8 mouse cellular contexts compared by ENCODE assay signal in genomic region chr11:102556031-102556715, GRCm38 (mm10). TPM values are rescaled to one million over a fixed set of nuclear protein-coding genes. Genes with fewer than 3 reads are reported as not detected.
DNase-seq lines count a peak whose midpoint lies in the region; ATAC-seq and TF ChIP-seq lines count a peak whose summit lies in the region.

Gene Gpatch8 (minus strand): TSS chr11:102556392.

- under 1% methylated on average over 46 of the region's 55 CpGs for WGBS in forebrain, embryonic 16.5 days
- WGBS in lung, embryonic 14.5 days: under 1% methylated on average over 45 of the region's 55 CpGs
- under 1% methylated on average over 55 of the region's 55 CpGs for whole genome bisulfite sequencing in olfactory bulb, adult 2 months
- WGBS in thymus, adult 2 months: under 1% methylated on average over 50 of the region's 55 CpGs

- peaks cover 26% of the 10 kb centered on the region for H3K4me1 ChIP-seq in G1E (ENCODE audit: insufficient read depth, low read depth, low read length)
- H3K4me1 ChIP-seq in forebrain, embryonic 16.5 days (replicated peaks; ENCODE audit: control insufficient read depth, insufficient read depth, low read length): peaks cover 24% of the 10 kb centered on the region
- peaks cover 10% of the 10 kb centered on the region; the same call in 1 of the 2 replicates for H3K4me1 ChIP-seq in lung, embryonic 14.5 days (ENCODE audit: insufficient read depth)
- peaks cover 4% of the 10 kb centered on the region; the same call in 1 of the 2 replicates for H3K4me1 ChIP-seq in olfactory bulb, adult 2 months (ENCODE audit: control insufficient read depth, insufficient read depth, low read length)
- H3K4me1 ChIP-seq in thymus, adult 2 months (replicated peaks; ENCODE audit: control insufficient read depth, insufficient read depth, low read length): peaks cover 4% of the 10 kb centered on the region

- H3K9ac ChIP-seq in forebrain, embryonic 16.5 days (replicated peaks; ENCODE audit: low read depth, low read length): peak within 1 kb of the TSS; percentile 95
- H3K9ac ChIP-seq in lung, embryonic 14.5 days: peak within 1 kb of the TSS; percentile 98

- TF ChIP-seq POLR2A in olfactory bulb, adult 2 months (IDR thresholded peaks at IDR 0.05; ENCODE audit: insufficient read depth, low read depth, low read length): peak; percentile 77
- peak; percentile 69 for TF ChIP-seq POLR2A in thymus, adult 2 months (IDR thresholded peaks at IDR 0.05; ENCODE audit: control insufficient read depth, extremely low read depth, insufficient read depth, low read length, poor library complexity)

- intact Hi-C loops in heart, postnatal 36 days (cut with DNase I): loop anchor here (5.0 to 10.0 kb wide), 3 partner anchors 49 to 1989 kb away; partner anchors contain the start of gene Ubtf

- peak within 1 kb of the TSS; percentile 92 for H3K4me2 ChIP-seq in forebrain, embryonic 16.5 days (ENCODE audit: low read length)
- H3K4me2 ChIP-seq in lung, embryonic 14.5 days: peak within 1 kb of the TSS; percentile 90

- peaks cover 14% of the 10 kb centered on the region for H3K36me3 ChIP-seq in G1E (replicated peaks)
- H3K36me3 ChIP-seq in forebrain, embryonic 16.5 days (ENCODE audit: control insufficient read depth, insufficient read depth): no peaks in the 10 kb centered on the region
- H3K36me3 ChIP-seq in lung, embryonic 14.5 days (ENCODE audit: insufficient read depth): no peaks in the 10 kb centered on the region
- no peaks in the 10 kb centered on the region for H3K36me3 ChIP-seq in thymus, adult 2 months (ENCODE audit: control insufficient read depth, insufficient read depth, low read length)

- peak within 1 kb of the TSS; percentile 94 for H3K4me3 ChIP-seq in G1E (ENCODE audit: low read depth, low read length)
- peak within 1 kb of the TSS; percentile 62 for H3K4me3 ChIP-seq in forebrain, embryonic 16.5 days (replicated peaks; ENCODE audit: low read length)
- peak within 1 kb of the TSS; percentile 95 for H3K4me3 ChIP-seq in layer of hippocampus, adult 2 months
- peak within 1 kb of the TSS; percentile 98 for H3K4me3 ChIP-seq in lung, embryonic 14.5 days (ENCODE audit: low read depth, low read length)
- H3K4me3 ChIP-seq in olfactory bulb, adult 2 months (ENCODE audit: insufficient read depth, low read depth, low read length): peak within 1 kb of the TSS; percentile 76
- peak within 1 kb of the TSS; percentile 87 for H3K4me3 ChIP-seq in thymus, adult 2 months (ENCODE audit: control insufficient read depth, insufficient read depth, low read length)

- peak; percentile 89 for DNase-seq in G1E (ENCODE audit: low spot score)
- peak; percentile 92 to 95 for DNase-seq in cerebellum, adult 18-20 months
- DNase-seq in heart, postnatal 36 days: peak; percentile 92 to 96
- peak; percentile 95 to 96 for DNase-seq in layer of hippocampus, adult 2 months (ENCODE audit: low spot score in 2 of 2)
- DNase-seq in lung, embryonic 14.5 days: peak; percentile 99
- peak; percentile 86 for DNase-seq in thymus, adult 2 months

- peak within 1 kb of the TSS; percentile 96 for H3K27ac ChIP-seq in forebrain, embryonic 16.5 days (ENCODE audit: low read length)
- peak within 1 kb of the TSS; percentile 97 for H3K27ac ChIP-seq in layer of hippocampus, adult 2 months
- peak within 1 kb of the TSS; percentile 94 for H3K27ac ChIP-seq in lung, embryonic 14.5 days (ENCODE audit: low read depth)
- H3K27ac ChIP-seq in olfactory bulb, adult 2 months (ENCODE audit: insufficient read depth, low read depth, low read length): peak within 1 kb of the TSS; percentile 75
- H3K27ac ChIP-seq in thymus, adult 2 months (ENCODE audit: control insufficient read depth, insufficient read depth, low read length): peak within 1 kb of the TSS; percentile 52; the same call in 1 of the 2 replicates

- TF ChIP-seq CTCF in G1E (IDR thresholded peaks at IDR 0.05; ENCODE audit: low read depth, low read length): no peak
- peak; percentile 59 for TF ChIP-seq CTCF in layer of hippocampus, adult 2 months (conservative IDR thresholded peaks at IDR 0.05)
- no peak for TF ChIP-seq CTCF in lung, embryonic 14.5 days (IDR thresholded peaks at IDR 0.05; ENCODE audit: low read depth)
- TF ChIP-seq CTCF in olfactory bulb, adult 2 months (IDR thresholded peaks at IDR 0.05; ENCODE audit: insufficient read depth, low read depth, low read length): no peak
- TF ChIP-seq CTCF in thymus, adult 2 months (IDR thresholded peaks at IDR 0.05; ENCODE audit: borderline replicate concordance, control insufficient read depth, extremely low read depth, insufficient read depth, low read length, poor library complexity): peak; percentile 49; the same call in 1 of the 2 replicates

- H3K9me3 ChIP-seq in G1E (replicated peaks): no peaks in the 10 kb centered on the region
- H3K9me3 ChIP-seq in forebrain, embryonic 16.5 days (ENCODE audit: control insufficient read depth, low read length): no peaks in the 10 kb centered on the region
- H3K9me3 ChIP-seq in lung, embryonic 14.5 days (ENCODE audit: low read depth, low read length): no peaks in the 10 kb centered on the region

- peak; percentile 90 for ATAC-seq in G1E (ENCODE audit: extremely low read depth, insufficient number of reproducible peaks, low FRiP score, poor library complexity, severe bottlenecking)
- ATAC-seq in forebrain, embryonic 16.5 days: peak; percentile 96
- ATAC-seq in lung, embryonic 14.5 days (ENCODE audit: insufficient read depth): peak; percentile 97

- H3K27me3 ChIP-seq in G1E (ENCODE audit: insufficient read depth, low read length): 0 out of 2 replicates have a peak, but pooled peaks cover 2% of the 10 kb centered on the region
- H3K27me3 ChIP-seq in forebrain, embryonic 16.5 days (replicated peaks; ENCODE audit: control insufficient read depth, insufficient read depth, low read length): no peaks in the 10 kb centered on the region
- no peaks in the 10 kb centered on the region for H3K27me3 ChIP-seq in lung, embryonic 14.5 days (ENCODE audit: insufficient read depth, low read length)
- no peaks in the 10 kb centered on the region for H3K27me3 ChIP-seq in thymus, adult 2 months (ENCODE audit: control insufficient read depth, insufficient read depth, low read length)

RNA-seq across cellular contexts. Expression of gene Gpatch8, which starts in this region (rescaled TPM):
- total RNA-seq in G1E (2014; fragmentation: Nextera tagmentation) (52.1 and 69.2 TPM in 2 replicates), G1E (2017) (22.3 and 26.0 TPM in 2 replicates)
- polyA plus RNA-seq in G1E (2012): 12.1 and 16.1 TPM in 2 replicates
- 66.6 and 88.1 TPM in 2 replicates for polyA plus RNA-seq in forebrain, embryonic 16.5 days (2015; fragmentation: Nextera tagmentation; extraction: Ambion mirVana)
- 10 to 100 TPM; 18.0 to 21.9 TPM for total RNA-seq in heart, postnatal 36 days (2021)
- 10 to 100 TPM; 53.0 to 58.9 TPM for total RNA-seq in layer of hippocampus, adult 2 months (2021)
- polyA plus RNA-seq in lung, embryonic 14.5 days (2014; fragmentation: Nextera tagmentation; extraction: Ambion mirVana): 47.0 and 49.4 TPM in 2 replicates
- 94.4 and 138 TPM in 2 replicates for polyA plus RNA-seq in olfactory bulb, adult 2 months (2012; ENCODE audit: insufficient read depth, insufficient read length, low replicate concordance, missing spikeins)
- polyA plus RNA-seq in thymus, adult 2 months (2012; rRNA removed): 34.5 and 36.3 TPM in 2 replicates

Comparison
In these comparisons a context has a peak if more than half of its experiments do, and no peak if none do; other contexts are left out.
1. Peak in every context shown above with its lines: DNase-seq, ATAC-seq, H3K4me3 ChIP-seq and H3K27ac ChIP-seq.
2. CTCF ChIP-seq: peak in layer of hippocampus, adult 2 months (single experiment) and thymus, adult 2 months (single experiment); none in G1E (single experiment), lung, embryonic 14.5 days (single experiment) and olfactory bulb, adult 2 months (single experiment).